Mouse (Mus musculus): Measurements from ENCODE around the gene Nsf. TPM values are rescaled to one million over a fixed set of nuclear protein-coding genes. Genes with fewer than 3 reads are reported as not detected.

Gene Nsf
- polyA plus RNA-seq, 1 experiment from 2014 or later, result 47.5 TPM

GRCm38 (mm10) chr11:103829956-103830355 lies 123.9 kb downstream of the Nsf start:
- no peak overlapping the region for H3K9ac ChIP-seq (replicated peaks; ENCODE audit: low read length)
- H3K27me3 ChIP-seq (ENCODE audit: insufficient read depth, low read length), result no peaks in the 10 kb centered on the region
- no peak overlapping the region for H3K27ac ChIP-seq (ENCODE audit: low read length)
- no peaks in the 10 kb centered on the region for H3K4me1 ChIP-seq (ENCODE audit: insufficient read depth, low read length)
- no peak for ATAC-seq (ENCODE audit: low FRiP score, low TSS enrichment)
- H3K4me2 ChIP-seq (replicated peaks; ENCODE audit: low read depth, low read length), result no peak overlapping the region
- 75% methylated on average over 4 of the region's 4 CpGs for WGBS
- no peaks in the 10 kb centered on the region for H3K9me3 ChIP-seq (ENCODE audit: low read length)
- no peak overlapping the region for H3K4me3 ChIP-seq (ENCODE audit: low read length)
- H3K36me3 ChIP-seq (ENCODE audit: insufficient read depth, low read length), result 0 out of 2 replicates have a peak, but pooled peaks cover 13% of the 10 kb centered on the region

DNA sequence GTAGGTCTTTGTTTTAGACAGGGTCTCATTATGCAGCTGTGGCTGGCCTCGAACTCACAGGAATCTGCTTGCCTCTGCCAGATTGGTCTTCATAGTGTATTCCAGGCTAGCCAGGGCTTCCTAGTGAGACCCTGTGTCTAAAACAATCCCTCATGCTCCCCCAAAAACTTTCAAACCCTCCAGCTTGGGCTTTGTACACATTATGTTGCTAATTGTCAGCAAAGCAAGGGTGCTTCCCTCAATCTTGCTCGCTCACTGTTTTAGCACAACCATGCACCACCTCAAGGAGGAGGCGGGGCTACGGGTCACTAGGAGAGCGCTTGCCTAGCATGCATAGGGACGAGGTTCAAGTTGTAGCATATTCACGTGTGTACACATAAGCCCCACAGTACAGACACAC lies 125.0 kb downstream of the Nsf start:
- no peak for ATAC-seq (ENCODE audit: low FRiP score, low TSS enrichment)
- H3K4me1 ChIP-seq (ENCODE audit: insufficient read depth, low read length), result no peaks in the 10 kb centered on the region
- no peak overlapping the region for H3K4me3 ChIP-seq (ENCODE audit: low read length)
- no peak overlapping the region for H3K4me2 ChIP-seq (replicated peaks; ENCODE audit: low read depth, low read length)
- no peaks in the 10 kb centered on the region for H3K9me3 ChIP-seq (ENCODE audit: low read length)
- H3K9ac ChIP-seq (replicated peaks; ENCODE audit: low read length), result no peak overlapping the region
- H3K27ac ChIP-seq (ENCODE audit: low read length), result no peak overlapping the region
- WGBS, result 73% methylated on average over 7 of the region's 7 CpGs
- H3K27me3 ChIP-seq (ENCODE audit: insufficient read depth, low read length), result no peaks in the 10 kb centered on the region
- H3K36me3 ChIP-seq (ENCODE audit: insufficient read depth, low read length), result peaks cover 13% of the 10 kb centered on the region; the same call in 1 of the 2 replicates

DNA sequence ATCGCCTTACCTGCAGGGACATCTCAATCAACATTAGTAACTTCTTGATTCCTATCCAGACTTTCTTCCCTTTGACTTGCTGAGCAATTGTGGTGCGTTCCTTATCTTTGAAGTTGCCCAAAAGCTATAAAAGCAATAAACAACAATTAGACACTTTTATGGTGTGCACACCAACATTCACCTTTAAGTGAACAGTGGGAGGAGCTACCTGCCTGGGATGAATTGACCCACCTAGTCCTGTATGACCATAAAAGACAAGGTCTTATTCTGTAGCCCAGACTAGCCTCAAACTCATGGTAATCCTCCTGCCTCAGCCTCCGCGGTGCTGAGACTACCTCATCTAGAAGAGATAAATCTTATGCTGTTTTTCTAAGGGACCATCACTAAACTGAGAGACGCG lies 126.7 kb downstream of the Nsf start:
- ATAC-seq (ENCODE audit: low FRiP score, low TSS enrichment), result no peak
- H3K9ac ChIP-seq (replicated peaks; ENCODE audit: low read length), result no peak overlapping the region
- no peak overlapping the region for H3K4me3 ChIP-seq (ENCODE audit: low read length)
- H3K4me1 ChIP-seq (ENCODE audit: insufficient read depth, low read length), result no peaks in the 10 kb centered on the region
- 86% methylated on average over 6 of the region's 6 CpGs for WGBS
- no peak overlapping the region for H3K4me2 ChIP-seq (replicated peaks; ENCODE audit: low read depth, low read length)
- H3K9me3 ChIP-seq (ENCODE audit: low read length), result no peaks in the 10 kb centered on the region
- no peak overlapping the region for H3K27ac ChIP-seq (ENCODE audit: low read length)
- no peaks in the 10 kb centered on the region for H3K27me3 ChIP-seq (ENCODE audit: insufficient read depth, low read length)
- H3K36me3 ChIP-seq (ENCODE audit: insufficient read depth, low read length), result peaks cover 30% of the 10 kb centered on the region; the same call in 1 of the 2 replicates

- no peaks in the 10 kb centered on the region for H3K4me1 ChIP-seq (ENCODE audit: insufficient read depth, low read length)
- H3K27ac ChIP-seq (ENCODE audit: low read length), result no peak overlapping the region
- peaks cover 26% of the 10 kb centered on the region for H3K27me3 ChIP-seq (ENCODE audit: insufficient read depth, low read length)
- H3K36me3 ChIP-seq (ENCODE audit: insufficient read depth, low read length), result no peaks in the 10 kb centered on the region
- ATAC-seq (ENCODE audit: low FRiP score, low TSS enrichment), result no peak
- H3K9me3 ChIP-seq (ENCODE audit: low read length), result no peaks in the 10 kb centered on the region
- H3K4me2 ChIP-seq (replicated peaks; ENCODE audit: low read depth, low read length), result no peak overlapping the region
- WGBS, result 89% methylated on average over 8 of the region's 8 CpGs
- no peak overlapping the region for H3K4me3 ChIP-seq (ENCODE audit: low read length)
- no peak overlapping the region for H3K9ac ChIP-seq (replicated peaks; ENCODE audit: low read length)
Observed at GRCm38 (mm10) chr11:103816719-103817118, 137.1 kb downstream of the Nsf start.

- Histone ChIP-seq H3K4me3 (ENCODE audit: low read length) (no peak overlapping the region), H3K4me1 (ENCODE audit: insufficient read depth, low read length) (no peaks in the 10 kb centered on the region; the same call in 1 of the 2 replicates), H3K27ac (ENCODE audit: low read length) (no peak overlapping the region), H3K36me3 (ENCODE audit: insufficient read depth, low read length) (no peaks in the 10 kb centered on the region), H3K9me3 (ENCODE audit: low read length) (no peaks in the 10 kb centered on the region), H3K9ac (replicated peaks; ENCODE audit: low read length) (no peak overlapping the region), H3K4me2 (replicated peaks; ENCODE audit: low read depth, low read length) (no peak overlapping the region), H3K27me3 (ENCODE audit: insufficient read depth, low read length) (peaks cover 33% of the 10 kb centered on the region)
- ATAC-seq (ENCODE audit: low FRiP score, low TSS enrichment), result no peak
- 24% methylated on average over 13 of the region's 13 CpGs for WGBS
Observed at GRCm38 (mm10) chr11:103815986-103816385, 137.9 kb downstream of the Nsf start.

DNA sequence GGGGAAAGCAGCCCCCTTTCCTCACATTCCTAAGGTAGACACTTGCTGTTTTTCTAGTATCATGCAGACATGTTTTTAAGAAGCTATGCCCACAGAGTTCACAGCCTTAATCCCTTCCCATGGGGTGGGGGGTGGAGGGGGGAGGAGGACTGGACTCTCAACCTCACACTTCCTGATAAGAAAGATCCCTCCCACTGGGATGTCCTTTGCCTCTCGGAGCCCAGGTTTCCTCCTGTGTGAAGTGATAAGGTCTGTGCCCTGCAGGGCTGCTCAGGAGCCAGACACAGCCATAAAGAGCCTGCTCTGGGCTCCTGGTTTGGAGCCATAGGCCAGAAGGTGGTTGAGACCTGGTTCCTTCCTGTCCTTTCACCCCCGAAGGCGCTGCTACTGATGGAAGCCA lies 139.0 kb downstream of the Nsf start:
- Histone ChIP-seq H3K27me3 (ENCODE audit: insufficient read depth, low read length) (peaks cover 45% of the 10 kb centered on the region), H3K9ac (replicated peaks; ENCODE audit: low read length) (no peak overlapping the region), H3K4me2 (replicated peaks; ENCODE audit: low read depth, low read length) (no peak overlapping the region), H3K9me3 (ENCODE audit: low read length) (no peaks in the 10 kb centered on the region), H3K36me3 (ENCODE audit: insufficient read depth, low read length) (no peaks in the 10 kb centered on the region), H3K27ac (ENCODE audit: low read length) (no peak overlapping the region), H3K4me3 (ENCODE audit: low read length) (no peak overlapping the region), H3K4me1 (ENCODE audit: insufficient read depth, low read length) (peaks cover 8% of the 10 kb centered on the region)
- no peak for ATAC-seq (ENCODE audit: low FRiP score, low TSS enrichment)
- WGBS, result 41% methylated on average over 3 of the region's 3 CpGs

- ATAC-seq (ENCODE audit: low FRiP score, low TSS enrichment), result no peak
- H3K9me3 ChIP-seq (ENCODE audit: low read length), result no peaks in the 10 kb centered on the region
- H3K9ac ChIP-seq (replicated peaks; ENCODE audit: low read length), result no peak overlapping the region
- no peak overlapping the region for H3K27ac ChIP-seq (ENCODE audit: low read length)
- no peaks in the 10 kb centered on the region for H3K36me3 ChIP-seq (ENCODE audit: insufficient read depth, low read length)
- H3K4me3 ChIP-seq (ENCODE audit: low read length), result no peak overlapping the region
- WGBS, result 41% methylated on average over 25 of the region's 25 CpGs
- H3K4me1 ChIP-seq (ENCODE audit: insufficient read depth, low read length), result peaks cover 17% of the 10 kb centered on the region
- H3K27me3 ChIP-seq (ENCODE audit: insufficient read depth, low read length), result peaks cover 73% of the 10 kb centered on the region
- no peak overlapping the region for H3K4me2 ChIP-seq (replicated peaks; ENCODE audit: low read depth, low read length)
Observed at GRCm38 (mm10) chr11:103811246-103811645, 142.6 kb downstream of the Nsf start.

DNA sequence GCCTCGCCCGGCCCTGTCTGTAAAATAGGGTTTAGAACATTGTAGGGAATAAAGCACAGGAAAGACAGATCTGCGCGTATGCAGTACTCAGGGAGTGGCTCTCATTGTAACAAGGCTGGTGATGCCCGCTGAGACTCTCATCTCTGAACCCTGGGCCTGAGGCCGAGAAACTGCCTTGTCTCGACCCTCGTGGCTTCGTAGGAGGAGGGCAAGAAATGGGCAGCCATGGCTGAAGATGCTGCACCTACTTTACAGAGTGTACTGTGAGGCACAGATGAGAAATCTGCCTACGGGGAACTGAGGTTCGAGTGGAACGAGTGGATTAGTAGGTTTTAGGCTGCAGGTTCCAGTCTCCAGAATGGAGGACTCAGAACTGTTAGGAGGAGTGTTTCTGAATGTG lies 143.2 kb downstream of the Nsf start:
- WGBS, result 13% methylated on average over 12 of the region's 12 CpGs
- ATAC-seq (ENCODE audit: low FRiP score, low TSS enrichment), result no peak
- Histone ChIP-seq H3K4me1 (ENCODE audit: insufficient read depth, low read length) (peaks cover 17% of the 10 kb centered on the region), H3K4me2 (replicated peaks; ENCODE audit: low read depth, low read length) (peak overlapping the region; percentile 100), H3K36me3 (ENCODE audit: insufficient read depth, low read length) (no peaks in the 10 kb centered on the region), H3K27ac (ENCODE audit: low read length) (no peak overlapping the region), H3K9ac (replicated peaks; ENCODE audit: low read length) (no peak overlapping the region; the same call in 1 of the 2 replicates), H3K27me3 (ENCODE audit: insufficient read depth, low read length) (peaks cover 73% of the 10 kb centered on the region), H3K9me3 (ENCODE audit: low read length) (peaks cover 1% of the 10 kb centered on the region; the same call in 1 of the 2 replicates), H3K4me3 (ENCODE audit: low read length) (peak overlapping the region; percentile 59)

GRCm38 (mm10) chr11:103809611-103810598 lies 144.0 kb downstream of the Nsf start:
- H3K27ac ChIP-seq (ENCODE audit: low read length), result no peak overlapping the region
- H3K36me3 ChIP-seq (ENCODE audit: insufficient read depth, low read length), result no peaks in the 10 kb centered on the region
- H3K27me3 ChIP-seq (ENCODE audit: insufficient read depth, low read length), result peaks cover 73% of the 10 kb centered on the region
- H3K9ac ChIP-seq (replicated peaks; ENCODE audit: low read length), result peak overlapping the region; percentile 67
- peak overlapping the region; percentile 100 for H3K4me2 ChIP-seq (replicated peaks; ENCODE audit: low read depth, low read length)
- H3K9me3 ChIP-seq (ENCODE audit: low read length), result peaks cover 8% of the 10 kb centered on the region
- under 1% methylated on average over 53 of the region's 107 CpGs for WGBS
- peak; percentile 49 for ATAC-seq (ENCODE audit: low FRiP score, low TSS enrichment)
- H3K4me1 ChIP-seq (ENCODE audit: insufficient read depth, low read length), result peaks cover 17% of the 10 kb centered on the region
- peak overlapping the region; percentile 59 for H3K4me3 ChIP-seq (ENCODE audit: low read length)
